Mouse (Mus musculus): ENCODE results near the gene Dpysl4. TPM values are rescaled to one million over a fixed set of nuclear protein-coding genes. Genes with fewer than 3 reads are reported as not detected.

The Dpysl4 gene
- total RNA-seq, 2 experiments from 2014 or later, result not detected

GRCm38 (mm10) chr7:139139921-139140461 is 54.2 kb downstream of the Dpysl4 start:
- no peak for ATAC-seq (replicated peaks; ENCODE audit: low FRiP score, poor library complexity, severe bottlenecking)

GRCm38 (mm10) chr7:139143785-139144184 is 58.0 kb downstream of the Dpysl4 start:
- ATAC-seq (replicated peaks; ENCODE audit: low FRiP score, poor library complexity, severe bottlenecking), result no peak

GRCm38 (mm10) chr7:139145891-139146290 is 60.1 kb downstream of the Dpysl4 start:
- no peak for ATAC-seq (replicated peaks; ENCODE audit: low FRiP score, poor library complexity, severe bottlenecking)

GRCm38 (mm10) chr7:139147360-139147759 is 61.6 kb downstream of the Dpysl4 start:
- ATAC-seq (replicated peaks; ENCODE audit: low FRiP score, poor library complexity, severe bottlenecking), result no peak

GRCm38 (mm10) chr7:139149373-139149772 is 63.6 kb downstream of the Dpysl4 start:
- no peak for ATAC-seq (replicated peaks; ENCODE audit: low FRiP score, poor library complexity, severe bottlenecking)

GRCm38 (mm10) chr7:139151116-139151515 is 65.3 kb downstream of the Dpysl4 start:
- no peak for ATAC-seq (replicated peaks; ENCODE audit: low FRiP score, poor library complexity, severe bottlenecking)

Other genes with a start within 250 kb of the Dpysl4 start
- gene Ppp2r2d, start 239.9 kb upstream of the Dpysl4 start, total RNA-seq (2015; ENCODE audit: low replicate concordance), result 26.3 and 28.1 TPM in 2 replicates
- 24.7 and 39.5 TPM in 2 replicates for gene Ppp2r2d, start 239.9 kb upstream of the Dpysl4 start, total RNA-seq (2017; ENCODE audit: low replicate concordance)
- 8.6 and 13.8 TPM in 2 replicates for gene Mapk1ip1, start 239.7 kb upstream of the Dpysl4 start, total RNA-seq (2015; ENCODE audit: low replicate concordance)
- gene Mapk1ip1, start 239.7 kb upstream of the Dpysl4 start, total RNA-seq (2017; ENCODE audit: low replicate concordance), result 7.1 TPM in 1 of 2 replicates, not detected in the other
- gene Bnip3, start 176.5 kb upstream of the Dpysl4 start, total RNA-seq (2015; ENCODE audit: low replicate concordance), result 0.72 and 9.2 TPM in 2 replicates
- gene Bnip3, start 176.5 kb upstream of the Dpysl4 start, total RNA-seq (2017; ENCODE audit: low replicate concordance), result 0.64 and 5.5 TPM in 2 replicates
- gene Jakmip3, start 145.3 kb upstream of the Dpysl4 start, total RNA-seq (2015; ENCODE audit: low replicate concordance), result not detected in 2 replicates
- gene Jakmip3, start 145.3 kb upstream of the Dpysl4 start, total RNA-seq (2017; ENCODE audit: low replicate concordance), result not detected in 2 replicates
- not detected in 2 replicates for gene Lrrc27, start 127.0 kb downstream of the Dpysl4 start, total RNA-seq (2015; ENCODE audit: low replicate concordance)
- gene Lrrc27, start 127.0 kb downstream of the Dpysl4 start, total RNA-seq (2017; ENCODE audit: low replicate concordance), result 0.64 and 8.5 TPM in 2 replicates
- gene Stk32c, start 127.3 kb downstream of the Dpysl4 start, total RNA-seq (2015; ENCODE audit: low replicate concordance), result not detected in 2 replicates
- gene Stk32c, start 127.3 kb downstream of the Dpysl4 start, total RNA-seq (2017; ENCODE audit: low replicate concordance), result not detected in 2 replicates
- gene Pwwp2b, start 162.5 kb downstream of the Dpysl4 start, total RNA-seq (2015; ENCODE audit: low replicate concordance), result 2.5 TPM in 1 of 2 replicates, not detected in the other
- gene Pwwp2b, start 162.5 kb downstream of the Dpysl4 start, total RNA-seq (2017; ENCODE audit: low replicate concordance), result 0.26 TPM in 1 of 2 replicates, not detected in the other